Mouse (Mus musculus): Measurements from ENCODE around the gene Tmem51. TPM values are rescaled to one million over a fixed set of nuclear protein-coding genes. Genes with fewer than 3 reads are reported as not detected.

Tmem51 gene
- polyA plus RNA-seq, 1 experiment from 2014 or later = 9.2 TPM

- no peak for DNase-seq (ENCODE audit: low spot score)
- Histone ChIP-seq H3K27me3 (ENCODE audit: insufficient read depth, poor library complexity, severe bottlenecking) (peaks cover 18% of the 10 kb centered on the region), H3K4me3 (no peak overlapping the region), H3K4me1 (replicated peaks) (peaks cover 21% of the 10 kb centered on the region), H3K36me3 (no peaks in the 10 kb centered on the region), H3K27ac (no peak overlapping the region), H3K9me3 (no peaks in the 10 kb centered on the region)
- WGBS = 87% methylated on average over 11 of the region's 11 CpGs
These were observed 10.3 kb upstream of the Tmem51 start for GRCm38 (mm10) chr4:142094386-142094785.

GRCm38 (mm10) chr4:142091100-142091499, 7.0 kb upstream of the Tmem51 start:
- H3K27me3 ChIP-seq (ENCODE audit: insufficient read depth, poor library complexity, severe bottlenecking) = peaks cover 34% of the 10 kb centered on the region
- 63% methylated on average over 2 of the region's 2 CpGs for WGBS

GRCm38 (mm10) chr4:142089966-142090365, 5.9 kb upstream of the Tmem51 start:
- Histone ChIP-seq H3K36me3 (no peaks in the 10 kb centered on the region), H3K4me1 (replicated peaks) (peaks cover 17% of the 10 kb centered on the region)
- WGBS = 74% methylated on average over 6 of the region's 6 CpGs

More at GRCm38 (mm10) chr4:142091100-142091499, 7.0 kb upstream of the Tmem51 start:
- H3K9me3 ChIP-seq = no peaks in the 10 kb centered on the region
- H3K27ac ChIP-seq = no peak overlapping the region
- no peak for DNase-seq (ENCODE audit: low spot score)
- H3K4me3 ChIP-seq = no peak overlapping the region
- H3K36me3 ChIP-seq = no peaks in the 10 kb centered on the region
- peaks cover 19% of the 10 kb centered on the region for H3K4me1 ChIP-seq (replicated peaks)

GRCm38 (mm10) chr4:142088836-142089235, 4.7 kb upstream of the Tmem51 start:
- H3K4me3 ChIP-seq = no peak overlapping the region

More at GRCm38 (mm10) chr4:142089966-142090365, 5.9 kb upstream of the Tmem51 start:
- Histone ChIP-seq H3K9me3 (no peaks in the 10 kb centered on the region), H3K4me3 (no peak overlapping the region), H3K27ac (no peak overlapping the region), H3K27me3 (ENCODE audit: insufficient read depth, poor library complexity, severe bottlenecking) (peaks cover 45% of the 10 kb centered on the region)
- no peak for DNase-seq (ENCODE audit: low spot score)

GRCm38 (mm10) chr4:142088409-142088808, 4.3 kb upstream of the Tmem51 start:
- Histone ChIP-seq H3K36me3 (no peaks in the 10 kb centered on the region), H3K4me3 (no peak overlapping the region), H3K27ac (no peak overlapping the region), H3K9me3 (no peaks in the 10 kb centered on the region), H3K27me3 (ENCODE audit: insufficient read depth, poor library complexity, severe bottlenecking) (peaks cover 61% of the 10 kb centered on the region), H3K4me1 (replicated peaks) (peaks cover 32% of the 10 kb centered on the region)
- WGBS = 16% methylated on average over 4 of the region's 4 CpGs
- DNase-seq (ENCODE audit: low spot score) = peak; percentile 57

More at GRCm38 (mm10) chr4:142088836-142089235, 4.7 kb upstream of the Tmem51 start:
- Histone ChIP-seq H3K27ac (no peak overlapping the region), H3K36me3 (no peaks in the 10 kb centered on the region), H3K4me1 (replicated peaks) (peaks cover 28% of the 10 kb centered on the region), H3K9me3 (no peaks in the 10 kb centered on the region), H3K27me3 (ENCODE audit: insufficient read depth, poor library complexity, severe bottlenecking) (peaks cover 56% of the 10 kb centered on the region)
- 78% methylated on average over 6 of the region's 6 CpGs for WGBS
- DNase-seq (ENCODE audit: low spot score) = no peak

GRCm38 (mm10) chr4:142084936-142085563, 946 bp upstream of the Tmem51 start:
- WGBS = 5% methylated on average over 20 of the region's 20 CpGs
- H3K4me1 ChIP-seq (replicated peaks) = peaks cover 55% of the 10 kb centered on the region
- no peaks in the 10 kb centered on the region for H3K36me3 ChIP-seq
- H3K4me3 ChIP-seq = peak overlapping the region; percentile 78
- no peaks in the 10 kb centered on the region for H3K9me3 ChIP-seq
- DNase-seq (ENCODE audit: low spot score) = no peak
- peak overlapping the region; percentile 84 for H3K27ac ChIP-seq
- H3K27me3 ChIP-seq (ENCODE audit: insufficient read depth, poor library complexity, severe bottlenecking) = peaks cover 78% of the 10 kb centered on the region

- peak overlapping the region; percentile 84 for H3K27ac ChIP-seq
- 1% methylated on average over 28 of the region's 29 CpGs for WGBS
- H3K9me3 ChIP-seq = no peaks in the 10 kb centered on the region
- DNase-seq (ENCODE audit: low spot score) = peak; percentile 73
- peak overlapping the region; percentile 78 for H3K4me3 ChIP-seq
- peaks cover 79% of the 10 kb centered on the region for H3K27me3 ChIP-seq (ENCODE audit: insufficient read depth, poor library complexity, severe bottlenecking)
- H3K36me3 ChIP-seq = no peaks in the 10 kb centered on the region
- H3K4me1 ChIP-seq (replicated peaks) = peaks cover 54% of the 10 kb centered on the region
These were observed 358 bp downstream of the Tmem51 start for GRCm38 (mm10) chr4:142083762-142084130.

GRCm38 (mm10) chr4:142083193-142083592, 911 bp downstream of the Tmem51 start:
- peaks cover 79% of the 10 kb centered on the region for H3K27me3 ChIP-seq (ENCODE audit: insufficient read depth, poor library complexity, severe bottlenecking)
- DNase-seq (ENCODE audit: low spot score) = no peak
- H3K4me1 ChIP-seq (replicated peaks) = peaks cover 48% of the 10 kb centered on the region
- H3K9me3 ChIP-seq = no peaks in the 10 kb centered on the region
- 45% methylated on average over 6 of the region's 6 CpGs for WGBS
- peak overlapping the region; percentile 78 for H3K4me3 ChIP-seq
- no peak overlapping the region for H3K27ac ChIP-seq
- no peaks in the 10 kb centered on the region for H3K36me3 ChIP-seq

- no peaks in the 10 kb centered on the region for H3K9me3 ChIP-seq
- peaks cover 83% of the 10 kb centered on the region for H3K27me3 ChIP-seq (ENCODE audit: insufficient read depth, poor library complexity, severe bottlenecking)
- DNase-seq (ENCODE audit: low spot score) = no peak
- no peak overlapping the region for H3K4me3 ChIP-seq
- H3K4me1 ChIP-seq (replicated peaks) = peaks cover 49% of the 10 kb centered on the region
- no peaks in the 10 kb centered on the region for H3K36me3 ChIP-seq
- no peak overlapping the region for H3K27ac ChIP-seq
- 76% methylated on average over 4 of the region's 4 CpGs for WGBS
These were observed 1.4 kb downstream of the Tmem51 start for GRCm38 (mm10) chr4:142082703-142083102.

GRCm38 (mm10) chr4:142081631-142082283, 2.3 kb downstream of the Tmem51 start:
- Histone ChIP-seq H3K9me3 (no peaks in the 10 kb centered on the region), H3K27ac (peak overlapping the region; percentile 30), H3K27me3 (ENCODE audit: insufficient read depth, poor library complexity, severe bottlenecking) (peaks cover 84% of the 10 kb centered on the region), H3K4me3 (no peak overlapping the region), H3K4me1 (replicated peaks) (peaks cover 54% of the 10 kb centered on the region), H3K36me3 (no peaks in the 10 kb centered on the region)
- DNase-seq (ENCODE audit: low spot score) = no peak
- WGBS = 63% methylated on average over 13 of the region's 13 CpGs

- Histone ChIP-seq H3K27ac (peak overlapping the region; percentile 35), H3K27me3 (ENCODE audit: insufficient read depth, poor library complexity, severe bottlenecking) (peaks cover 80% of the 10 kb centered on the region), H3K9me3 (no peaks in the 10 kb centered on the region), H3K36me3 (no peaks in the 10 kb centered on the region), H3K4me3 (no peak overlapping the region), H3K4me1 (replicated peaks) (peaks cover 54% of the 10 kb centered on the region)
- 56% methylated on average over 18 of the region's 18 CpGs for WGBS
- no peak for DNase-seq (ENCODE audit: low spot score)
These were observed 3.0 kb downstream of the Tmem51 start for GRCm38 (mm10) chr4:142080901-142081630.

- Histone ChIP-seq H3K27ac (0 out of 2 replicates have a peak overlapping the region, but pooled peaks have one; percentile 16), H3K36me3 (no peaks in the 10 kb centered on the region), H3K27me3 (ENCODE audit: insufficient read depth, poor library complexity, severe bottlenecking) (peaks cover 78% of the 10 kb centered on the region)
These were observed 3.7 kb downstream of the Tmem51 start for GRCm38 (mm10) chr4:142080487-142080767.

More at GRCm38 (mm10) chr4:142080487-142080767, 3.7 kb downstream of the Tmem51 start:
- Histone ChIP-seq H3K4me1 (replicated peaks) (peaks cover 59% of the 10 kb centered on the region), H3K9me3 (no peaks in the 10 kb centered on the region), H3K4me3 (no peak overlapping the region)
- 79% methylated on average over 4 of the region's 4 CpGs for WGBS
- no peak for DNase-seq (ENCODE audit: low spot score)

Data from hindbrain, embryonic 10.5 days (tissue).